Mouse (Mus musculus): ENCODE data around the gene Trp53bp2. TPM values are rescaled to one million over a fixed set of nuclear protein-coding genes. Genes with fewer than 3 reads are reported as not detected.

Gene Trp53bp2
- polyA plus RNA-seq, 1 experiment = 7.5 TPM

GRCm38 (mm10) chr1:182500224-182500623 is 91.3 kb downstream of the Trp53bp2 start:
- Histone ChIP-seq H3K4me3 (ENCODE audit: insufficient read depth, poor library complexity, severe bottlenecking) (no peak overlapping the region), H3K79me3 (ENCODE audit: low read depth) (peaks cover 80% of the 10 kb centered on the region), H3K36me3 (ENCODE audit: control insufficient read depth, insufficient read depth) (peaks cover 68% of the 10 kb centered on the region), H3K79me2 (ENCODE audit: control insufficient read depth, insufficient read depth) (peaks cover 99% of the 10 kb centered on the region), H3K27me3 (ENCODE audit: control insufficient read depth, insufficient read depth, insufficient read length) (no peaks in the 10 kb centered on the region), H3ac (ENCODE audit: control insufficient read depth, insufficient read length, low read depth) (no peak overlapping the region)
- TF ChIP-seq FOSL1 (IDR thresholded peaks at IDR 0.05; ENCODE audit: insufficient read depth, low read length, poor library complexity, severe bottlenecking) (no peak), CEBPB (IDR thresholded peaks at IDR 0.05; ENCODE audit: low read depth) (no peak), USF1 (IDR thresholded peaks at IDR 0.05; ENCODE audit: low read depth) (no peak), MYOG (IDR thresholded peaks at IDR 0.05; ENCODE audit: control insufficient read depth, extremely low read depth, insufficient read length) (no peak), MYOD1 (IDR thresholded peaks at IDR 0.05; ENCODE audit: control insufficient read depth, insufficient read length, low read depth) (no peak), CTCF (IDR thresholded peaks at IDR 0.05; ENCODE audit: control insufficient read depth, insufficient read depth, insufficient read length) (no peak), MAX (IDR thresholded peaks at IDR 0.05) (no peak)

- H3K79me2 ChIP-seq (ENCODE audit: control insufficient read depth, insufficient read depth) = peaks cover 99% of the 10 kb centered on the region
- H3K79me3 ChIP-seq (ENCODE audit: low read depth) = peaks cover 80% of the 10 kb centered on the region
- H3ac ChIP-seq (ENCODE audit: control insufficient read depth, insufficient read length, low read depth) = no peak overlapping the region
- H3K36me3 ChIP-seq (ENCODE audit: control insufficient read depth, insufficient read depth) = peaks cover 68% of the 10 kb centered on the region
- H3K4me3 ChIP-seq (ENCODE audit: insufficient read depth, poor library complexity, severe bottlenecking) = no peak overlapping the region
- TF ChIP-seq MYOD1 (IDR thresholded peaks at IDR 0.05; ENCODE audit: control insufficient read depth, insufficient read length, low read depth) = no peak
- TF ChIP-seq MAX (IDR thresholded peaks at IDR 0.05) = no peak
- TF ChIP-seq MYOG (IDR thresholded peaks at IDR 0.05; ENCODE audit: control insufficient read depth, extremely low read depth, insufficient read length) = no peak
- TF ChIP-seq CEBPB (IDR thresholded peaks at IDR 0.05; ENCODE audit: low read depth) = no peak
- TF ChIP-seq FOSL1 (IDR thresholded peaks at IDR 0.05; ENCODE audit: insufficient read depth, low read length, poor library complexity, severe bottlenecking) = no peak
- no peaks in the 10 kb centered on the region for H3K27me3 ChIP-seq (ENCODE audit: control insufficient read depth, insufficient read depth, insufficient read length)
Measured at GRCm38 (mm10) chr1:182500843-182501242, 91.9 kb downstream of the Trp53bp2 start.

- Histone ChIP-seq H3K4me3 (ENCODE audit: insufficient read depth, poor library complexity, severe bottlenecking) (no peak overlapping the region), H3K79me3 (ENCODE audit: low read depth) (peaks cover 76% of the 10 kb centered on the region), H3K36me3 (ENCODE audit: control insufficient read depth, insufficient read depth) (peaks cover 62% of the 10 kb centered on the region), H3K27me3 (ENCODE audit: control insufficient read depth, insufficient read depth, insufficient read length) (no peaks in the 10 kb centered on the region), H3ac (ENCODE audit: control insufficient read depth, insufficient read length, low read depth) (no peak overlapping the region), H3K79me2 (ENCODE audit: control insufficient read depth, insufficient read depth) (peaks cover 94% of the 10 kb centered on the region)
- TF ChIP-seq MYOG (IDR thresholded peaks at IDR 0.05; ENCODE audit: control insufficient read depth, extremely low read depth, insufficient read length) (no peak), MAX (IDR thresholded peaks at IDR 0.05) (no peak), MYOD1 (IDR thresholded peaks at IDR 0.05; ENCODE audit: control insufficient read depth, insufficient read length, low read depth) (peak; percentile 82), CEBPB (IDR thresholded peaks at IDR 0.05; ENCODE audit: low read depth) (peak; percentile 58)
Measured at GRCm38 (mm10) chr1:182501815-182502405, 92.9 kb downstream of the Trp53bp2 start.

- peaks cover 72% of the 10 kb centered on the region for H3K79me3 ChIP-seq (ENCODE audit: low read depth)
- H3K36me3 ChIP-seq (ENCODE audit: control insufficient read depth, insufficient read depth) = peaks cover 60% of the 10 kb centered on the region
- no peak overlapping the region for H3K4me3 ChIP-seq (ENCODE audit: insufficient read depth, poor library complexity, severe bottlenecking)
- H3K79me2 ChIP-seq (ENCODE audit: control insufficient read depth, insufficient read depth) = peaks cover 87% of the 10 kb centered on the region
- H3K27me3 ChIP-seq (ENCODE audit: control insufficient read depth, insufficient read depth, insufficient read length) = no peaks in the 10 kb centered on the region
- TF ChIP-seq MAX (IDR thresholded peaks at IDR 0.05) (no peak), CEBPB (IDR thresholded peaks at IDR 0.05; ENCODE audit: low read depth) (no peak), MYOD1 (IDR thresholded peaks at IDR 0.05; ENCODE audit: control insufficient read depth, insufficient read length, low read depth) (no peak), USF1 (IDR thresholded peaks at IDR 0.05; ENCODE audit: low read depth) (no peak), CTCF (IDR thresholded peaks at IDR 0.05; ENCODE audit: control insufficient read depth, insufficient read depth, insufficient read length) (no peak), FOSL1 (IDR thresholded peaks at IDR 0.05; ENCODE audit: insufficient read depth, low read length, poor library complexity, severe bottlenecking) (no peak), MYOG (IDR thresholded peaks at IDR 0.05; ENCODE audit: control insufficient read depth, extremely low read depth, insufficient read length) (no peak)
- H3ac ChIP-seq (ENCODE audit: control insufficient read depth, insufficient read length, low read depth) = peak overlapping the region; percentile 1
Measured at GRCm38 (mm10) chr1:182502491-182503050, 93.6 kb downstream of the Trp53bp2 start.

GRCm38 (mm10) chr1:182503206-182503900 is 94.4 kb downstream of the Trp53bp2 start:
- H3K79me2 ChIP-seq (ENCODE audit: control insufficient read depth, insufficient read depth) = peaks cover 80% of the 10 kb centered on the region
- H3K36me3 ChIP-seq (ENCODE audit: control insufficient read depth, insufficient read depth) = peaks cover 54% of the 10 kb centered on the region
- H3K79me3 ChIP-seq (ENCODE audit: low read depth) = peaks cover 67% of the 10 kb centered on the region
- H3K4me3 ChIP-seq (ENCODE audit: insufficient read depth, poor library complexity, severe bottlenecking) = no peak overlapping the region
- no peak for TF ChIP-seq CEBPB (IDR thresholded peaks at IDR 0.05; ENCODE audit: low read depth)
- no peak for TF ChIP-seq MAX (IDR thresholded peaks at IDR 0.05)
- TF ChIP-seq CTCF (IDR thresholded peaks at IDR 0.05; ENCODE audit: control insufficient read depth, insufficient read depth, insufficient read length) = no peak
- no peak for TF ChIP-seq MYOG (IDR thresholded peaks at IDR 0.05; ENCODE audit: control insufficient read depth, extremely low read depth, insufficient read length)
- no peak for TF ChIP-seq USF1 (IDR thresholded peaks at IDR 0.05; ENCODE audit: low read depth)
- no peak for TF ChIP-seq MYOD1 (IDR thresholded peaks at IDR 0.05; ENCODE audit: control insufficient read depth, insufficient read length, low read depth)
- TF ChIP-seq FOSL1 (IDR thresholded peaks at IDR 0.05; ENCODE audit: insufficient read depth, low read length, poor library complexity, severe bottlenecking) = no peak
- no peaks in the 10 kb centered on the region for H3K27me3 ChIP-seq (ENCODE audit: control insufficient read depth, insufficient read depth, insufficient read length)
- H3ac ChIP-seq (ENCODE audit: control insufficient read depth, insufficient read length, low read depth) = peak overlapping the region; percentile 49

Measured in C2C12 (cell line).